Mouse (Mus musculus) layer of hippocampus, postnatal 14 days (tissue): ENCODE data around the gene Otop2. TPM values are rescaled to one million over a fixed set of nuclear protein-coding genes. Genes with fewer than 3 reads are reported as not detected.

Experiments
- DNase-seq, 2 experiments: peaks; one replicate each; pipeline ENCODE4 v3.0.0; 2021 to 2022; ENCODE audit warnings: low spot score in 2 of 2, mixed read lengths in 1 of 2
- total RNA-seq, 2 experiments: library from RNA; stranded (reverse); gene quantifications; 2 replicates each; pipeline ENCODE4 v1.2.3; 2021

Otop2 gene
- total RNA-seq, 2 experiments from 2014 or later: not detected

- DNase-seq: no peak
Observed at GRCm38 (mm10) chr11:115275954-115276353, 31.0 kb upstream of the Otop2 start.

GRCm38 (mm10) chr11:115276780-115277603, 30.0 kb upstream of the Otop2 start, which contains the start of gene Fdxr:
Fdxr (minus strand) TSS chr11:115277050.
- peak; percentile 95 to 99 for DNase-seq

GRCm38 (mm10) chr11:115277604-115277975, 29.4 kb upstream of the Otop2 start:
- no peak for DNase-seq

GRCm38 (mm10) chr11:115278176-115278575, 28.8 kb upstream of the Otop2 start:
- no peak for DNase-seq

- no peak for DNase-seq
Observed at GRCm38 (mm10) chr11:115279726-115280125, 27.2 kb upstream of the Otop2 start.

GRCm38 (mm10) chr11:115282295-115282694, 24.7 kb upstream of the Otop2 start:
- DNase-seq: peak; percentile 63 to 77

GRCm38 (mm10) chr11:115282723-115283485, 24.1 kb upstream of the Otop2 start:
- DNase-seq: peak; percentile 28 to 65

GRCm38 (mm10) chr11:115283486-115283765, 23.5 kb upstream of the Otop2 start:
- no peak for DNase-seq

GRCm38 (mm10) chr11:115283891-115284620, 22.9 kb upstream of the Otop2 start:
- DNase-seq: no peak

- DNase-seq: no peak
Observed at GRCm38 (mm10) chr11:115285282-115285681, 21.7 kb upstream of the Otop2 start.

- peak in 1 of 2 experiments; percentile 26 for DNase-seq
Observed at GRCm38 (mm10) chr11:115286201-115286993, 20.6 kb upstream of the Otop2 start.

GRCm38 (mm10) chr11:115287386-115287785, 19.6 kb upstream of the Otop2 start:
- no peak for DNase-seq

- no peak for DNase-seq
Observed at GRCm38 (mm10) chr11:115288305-115288704, 18.7 kb upstream of the Otop2 start.

GRCm38 (mm10) chr11:115289885-115290284, 17.1 kb upstream of the Otop2 start:
- DNase-seq: no peak

- no peak for DNase-seq
Observed at GRCm38 (mm10) chr11:115290314-115290713, 16.6 kb upstream of the Otop2 start.

- DNase-seq: no peak
Observed at GRCm38 (mm10) chr11:115290919-115291318, 16.0 kb upstream of the Otop2 start.

GRCm38 (mm10) chr11:115291503-115291902, 15.5 kb upstream of the Otop2 start:
- no peak for DNase-seq

- no peak for DNase-seq
Observed at GRCm38 (mm10) chr11:115292631-115293375, 14.2 kb upstream of the Otop2 start.

- no peak for DNase-seq
Observed at GRCm38 (mm10) chr11:115295939-115296338, 11.0 kb upstream of the Otop2 start.
